Mouse (Mus musculus) stomach, postnatal 0 days (tissue): Measurements from ENCODE around the gene Dusp8.

Experiments
- CTCF ChIP-seq: IDR thresholded peaks from 2 replicates; pipeline ENCODE4 v1.5.1; 2016; ENCODE audit warnings: antibody characterized with exemption, low read depth, mild to moderate bottlenecking, moderate library complexity
- EP300 ChIP-seq: optimal IDR thresholded peaks from 2 replicates; pipeline ENCODE3; 2016; ENCODE audit warnings: antibody characterized with exemption

DNA sequence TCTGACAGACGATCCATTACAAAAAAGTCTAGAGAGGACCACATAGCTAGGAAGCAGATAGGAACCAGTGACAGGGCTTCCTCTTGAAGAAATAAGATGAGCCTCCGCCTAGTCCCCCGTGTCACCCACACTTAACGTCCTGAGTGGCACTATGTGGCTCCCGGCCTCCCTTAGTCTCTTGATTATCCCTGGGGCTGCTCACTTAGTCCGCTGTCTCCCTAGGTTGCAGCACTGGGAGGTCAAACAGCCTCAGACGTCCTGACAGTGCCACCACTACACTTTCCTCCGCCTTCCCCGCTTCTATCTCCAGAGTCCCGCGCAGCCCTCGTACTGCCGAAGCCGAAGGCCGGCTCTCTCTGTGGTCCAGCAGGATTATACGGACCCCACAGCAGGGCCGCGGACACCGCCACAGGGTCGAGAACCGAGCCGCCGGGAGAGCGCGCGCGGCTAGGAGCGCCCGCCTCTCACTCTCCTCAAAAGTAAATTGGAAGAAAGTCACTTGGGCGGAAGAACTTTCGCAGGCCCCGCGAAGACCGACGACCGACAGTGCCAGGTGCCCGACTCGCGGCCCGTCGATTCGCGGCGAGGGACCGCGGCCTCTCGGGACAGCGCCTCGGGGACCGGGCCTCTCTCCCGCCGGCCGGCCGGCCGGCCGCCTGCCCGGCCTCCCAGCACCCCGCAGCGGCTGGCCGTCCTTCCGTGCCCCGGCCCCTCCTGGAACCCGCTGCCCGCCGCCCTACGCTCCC is 35.3 kb downstream of the Dusp8 start:
- TF ChIP-seq CTCF (no peak), EP300 (no peak)
